Mouse (Mus musculus) colon, adult 2 months (tissue): ENCODE data around the gene Polr2l. TPM values are rescaled to one million over a fixed set of nuclear protein-coding genes. Genes with fewer than 3 reads are reported as not detected.

Experiments
- polyA plus RNA-seq: library from polyadenylated mRNA; depleted of rRNA; stranded (reverse); fragments of >200 nt; gene quantifications from 2 replicates; pipeline ENCODE4 v1.2.3, GENCODE M21; 2012; rRNA removed

Polr2l gene
- 27.1 and 30.2 TPM in 2 replicates for polyA plus RNA-seq

DNA sequence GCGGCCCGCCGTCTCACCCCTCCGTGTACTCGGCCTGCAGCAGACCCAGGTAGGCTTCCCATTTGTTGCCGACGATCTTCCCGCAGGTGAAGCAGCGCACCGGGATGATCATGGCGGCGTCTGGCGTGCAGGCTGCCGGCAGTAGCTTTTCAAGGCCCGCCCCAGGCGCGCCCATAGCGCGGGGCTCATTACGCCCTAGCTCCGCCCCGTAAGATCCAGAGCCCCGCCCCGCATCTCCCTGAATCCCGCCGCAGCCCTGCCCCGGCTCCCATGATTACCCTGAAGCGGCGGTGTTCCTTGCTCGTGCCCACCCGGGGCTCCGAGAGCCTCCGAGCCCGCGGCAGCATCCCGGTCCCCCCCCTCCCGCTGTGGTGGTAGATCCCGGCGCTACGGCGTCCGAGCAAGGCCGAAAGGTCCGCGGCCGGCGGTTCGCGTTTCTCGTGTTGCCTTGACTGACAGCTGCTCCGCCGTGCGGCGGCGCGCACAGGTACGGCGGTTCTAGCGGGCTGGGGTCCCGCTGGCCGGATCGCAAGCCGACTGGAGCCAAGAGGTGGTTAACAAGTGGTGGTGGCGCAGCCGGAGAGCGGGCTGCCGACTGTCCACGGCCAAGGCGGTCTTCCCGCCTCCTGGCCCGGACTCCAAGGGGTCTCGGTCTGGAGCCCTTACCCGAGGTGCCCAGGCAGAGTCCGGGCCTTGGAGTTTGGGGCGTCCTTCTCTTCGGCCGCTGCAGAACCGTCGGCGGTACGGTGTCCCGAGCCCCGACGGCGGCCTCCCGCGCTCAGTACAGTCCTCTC, at the start of gene Polr2l, which contains the start of gene Tspan4:
Gene Polr2l, minus strand, starts transcription at position 122 of the 794 bp plus-strand sequence.
Gene Tspan4, plus strand, starts transcription at position 230 of the 794 bp plus-strand sequence.

DNA sequence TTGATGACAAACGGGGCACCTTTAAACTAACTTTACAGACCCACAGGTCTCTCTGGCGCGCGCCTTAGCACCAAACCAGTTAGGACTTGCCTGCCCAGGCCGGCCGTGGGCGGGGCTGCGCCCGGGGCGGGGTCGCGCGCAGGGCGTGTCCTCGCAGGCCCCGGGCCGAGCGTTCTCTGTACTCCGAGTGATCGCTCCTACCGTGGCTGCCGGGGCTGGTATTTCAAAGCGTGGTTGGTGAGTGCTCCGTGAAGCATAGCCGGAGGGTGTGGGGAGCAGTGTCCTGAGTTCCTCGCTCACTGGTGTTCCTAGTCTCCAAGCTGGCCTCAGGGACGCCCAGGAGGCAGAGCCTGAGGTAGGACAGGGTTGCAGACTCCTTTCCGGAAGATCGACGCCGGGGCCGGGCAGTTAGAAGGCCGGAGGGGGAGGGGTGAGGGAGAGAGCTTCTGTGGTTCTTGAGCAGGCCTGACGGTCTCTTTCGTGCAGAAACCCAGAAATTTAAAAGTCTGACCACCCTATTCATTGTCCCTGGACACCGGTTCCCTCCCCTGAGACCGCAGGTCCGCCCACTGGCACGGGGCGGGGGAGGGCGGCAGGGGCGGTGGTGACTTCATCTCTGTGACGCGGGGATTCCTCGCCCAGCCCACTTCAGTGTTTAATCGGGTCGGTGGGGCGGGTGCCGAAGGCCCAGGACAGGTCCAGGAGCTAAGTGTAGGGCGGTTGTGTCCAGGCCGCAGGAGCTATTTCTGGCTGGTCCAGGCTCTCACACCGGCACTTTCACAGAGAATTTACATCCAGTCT, 7.5 kb downstream of the Polr2l start, which contains the start of gene Cd151:
Gene Cd151, plus strand, starts transcription at position 163 of the 801 bp plus-strand sequence.

DNA sequence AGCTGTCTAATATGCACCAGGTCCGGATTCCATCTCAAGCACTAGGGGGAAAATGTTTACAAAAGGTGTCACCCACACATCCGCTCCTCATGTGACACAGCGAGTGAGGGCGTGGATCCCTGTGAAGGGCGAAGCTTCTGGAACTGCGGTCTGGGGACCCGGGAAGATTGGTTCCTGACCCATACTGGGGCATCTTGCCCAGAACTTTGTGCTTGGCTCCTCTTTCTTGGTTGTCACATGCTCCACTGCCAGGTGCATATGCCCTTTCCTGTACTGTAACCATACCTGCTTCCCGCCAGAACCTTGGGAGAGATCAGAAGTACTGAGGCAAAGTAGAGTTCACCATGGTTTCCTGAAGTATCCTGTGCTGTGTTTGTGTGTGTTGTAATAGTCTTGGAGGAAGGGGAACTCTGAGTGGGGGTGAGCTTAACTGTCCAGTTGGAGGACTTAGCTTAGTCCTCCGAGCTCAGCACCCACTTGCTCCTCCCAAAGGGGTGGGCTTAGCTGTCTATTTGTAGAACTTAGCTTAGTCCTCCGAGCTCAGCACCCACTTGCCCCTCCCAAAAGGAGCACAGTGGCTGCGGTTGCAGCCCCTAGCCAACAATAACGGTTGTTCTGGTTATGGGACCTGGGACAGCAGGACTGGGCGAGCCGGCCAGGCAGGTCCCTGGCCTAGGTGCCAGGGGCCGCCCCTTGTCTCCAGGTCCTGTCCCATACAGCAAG, 14.4 kb downstream of the Polr2l start, which contains the start of gene Cracr2b:
Gene Cracr2b, plus strand, starts transcription at position 704 of the 723 bp plus-strand sequence.

DNA sequence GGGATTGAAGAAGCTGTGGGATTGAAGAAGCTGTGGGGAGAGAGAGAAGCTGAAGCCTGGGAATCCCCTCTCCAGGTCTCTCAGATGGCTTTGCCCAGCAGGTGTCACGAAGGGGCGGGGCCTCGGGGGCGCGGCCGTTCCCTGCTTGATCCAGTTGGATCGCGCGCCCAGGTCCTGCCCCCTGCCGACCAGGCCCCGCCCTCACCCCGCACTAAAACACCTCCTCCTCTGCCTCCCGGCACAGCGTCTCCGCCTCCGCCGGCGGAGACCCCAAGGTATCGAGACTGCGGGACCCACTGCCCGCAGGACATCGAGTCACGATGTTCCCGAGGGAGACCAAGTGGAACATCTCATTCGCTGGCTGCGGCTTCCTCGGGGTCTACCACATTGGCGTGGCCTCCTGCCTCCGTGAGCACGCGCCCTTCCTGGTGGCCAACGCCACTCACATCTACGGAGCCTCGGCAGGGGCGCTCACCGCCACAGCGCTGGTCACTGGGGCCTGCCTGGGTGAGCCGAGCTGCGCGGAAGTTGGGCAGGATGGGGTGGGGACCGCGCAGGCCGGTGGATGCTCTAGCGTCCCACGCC, 19.9 kb downstream of the Polr2l start, which contains the start of gene Pnpla2:
Gene Pnpla2, plus strand, starts transcription at position 232 of the 585 bp plus-strand sequence.

DNA sequence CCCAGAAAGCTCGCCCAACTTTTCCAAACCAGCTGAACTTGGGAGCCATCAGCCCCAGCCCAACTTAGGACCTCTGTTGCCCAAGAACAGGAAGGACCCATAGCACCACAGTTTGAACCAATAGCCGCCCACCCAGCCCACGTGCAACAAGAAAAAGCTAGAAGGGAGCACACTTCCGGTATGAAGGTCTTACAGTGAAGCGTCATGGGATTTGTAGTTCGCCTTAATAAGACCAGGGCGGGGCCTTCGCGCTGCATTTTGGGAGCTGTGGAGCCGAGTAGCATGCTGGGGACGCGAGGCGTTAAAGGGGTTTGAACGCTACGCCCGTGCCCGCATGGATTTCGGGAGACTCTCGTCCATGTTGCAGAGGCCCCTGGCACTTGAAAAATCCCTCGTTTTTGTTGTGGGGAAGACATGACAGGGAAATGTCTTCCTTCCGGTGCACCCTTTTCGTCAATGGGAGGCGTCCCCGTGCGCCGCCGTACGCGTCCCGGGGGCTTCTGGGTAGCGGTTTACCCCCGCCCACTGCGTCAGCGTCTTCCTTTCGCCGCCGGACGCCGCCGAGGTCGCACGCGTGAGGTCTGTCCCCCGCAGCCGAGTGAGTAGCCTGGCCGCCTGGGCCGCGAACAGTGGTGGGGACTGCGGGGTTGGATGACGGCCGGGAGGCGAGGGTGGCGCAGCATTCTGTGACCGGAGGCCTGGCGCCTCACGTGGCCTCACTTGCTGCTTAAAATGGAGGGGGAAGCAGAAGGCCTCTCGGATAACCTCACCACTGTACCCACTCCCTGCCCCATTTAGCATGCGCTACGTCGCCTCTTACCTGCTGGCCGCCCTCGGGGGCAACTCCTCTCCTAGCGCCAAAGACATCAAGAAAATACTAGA, 27.6 kb downstream of the Polr2l start, which contains the start of gene Rplp2:
Gene Rplp2, plus strand, starts transcription at position 261 of the 882 bp plus-strand sequence.

DNA sequence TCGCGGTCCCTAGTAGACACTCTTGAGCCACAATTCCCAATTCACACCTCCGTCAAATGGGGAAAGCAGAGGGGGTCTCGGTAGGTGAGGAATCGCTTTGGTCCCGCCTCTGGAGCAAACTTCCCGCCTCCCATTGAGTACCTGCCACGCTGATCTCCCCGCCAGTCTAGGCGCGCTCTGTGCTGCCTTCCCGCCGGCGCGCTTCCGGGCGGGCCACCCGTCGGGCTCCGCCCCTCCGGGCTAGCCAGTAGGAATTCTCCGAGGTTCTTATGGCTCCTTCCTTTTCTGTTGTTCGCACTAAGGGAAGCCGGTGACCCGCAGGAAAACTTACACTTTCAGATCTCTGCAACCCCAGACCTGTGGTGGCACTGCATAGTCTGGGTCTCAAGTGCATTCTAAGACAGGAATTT, 31.1 kb downstream of the Polr2l start, which contains the start of gene Pidd1:
Gene Pidd1, minus strand, starts transcription at position 198 of the 410 bp plus-strand sequence.

DNA sequence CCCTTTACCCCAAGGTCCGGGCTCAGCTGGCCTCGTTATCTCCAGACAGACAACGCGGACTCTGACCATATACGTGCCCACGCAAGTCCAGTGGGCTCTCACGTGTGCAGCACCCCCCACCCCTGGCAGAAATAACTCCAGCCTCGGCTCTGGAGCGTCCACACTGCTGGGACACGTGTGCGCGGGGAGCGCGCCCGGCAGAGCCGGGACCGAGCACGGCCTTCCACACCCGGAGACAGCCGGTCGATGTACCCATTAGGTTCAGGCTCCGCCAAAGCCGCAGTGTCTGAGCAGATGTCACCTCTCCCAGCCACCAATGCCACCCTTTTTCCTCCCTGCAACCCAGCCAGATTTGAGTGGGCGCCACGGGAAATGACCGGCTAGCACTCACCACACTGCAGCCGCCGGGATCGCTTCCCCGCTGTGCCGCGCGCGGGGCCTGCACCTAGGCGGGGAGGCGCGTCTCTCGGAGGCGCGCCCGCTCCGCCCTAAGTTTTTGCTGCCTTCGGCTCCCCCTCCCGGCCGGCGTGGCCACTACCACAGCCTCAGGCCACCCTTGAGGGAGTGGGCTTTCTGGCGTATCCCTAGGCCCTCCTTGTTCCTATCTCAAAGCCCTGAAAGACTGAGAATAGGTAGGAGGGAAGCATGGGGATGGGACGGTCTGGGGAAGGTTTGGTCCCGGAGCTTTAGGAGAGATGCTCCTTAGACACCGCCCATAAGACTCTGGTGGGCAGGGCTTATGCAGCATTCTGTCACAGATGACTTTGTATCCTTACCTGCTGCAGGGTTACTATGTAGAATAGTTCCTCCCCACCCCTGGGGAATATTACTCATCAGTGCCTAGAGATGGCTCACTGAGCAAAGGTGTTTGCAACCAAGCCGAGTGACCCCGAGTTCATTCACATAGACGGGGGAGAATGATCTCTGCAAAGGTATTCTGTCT, 37.5 kb downstream of the Polr2l start, which contains the start of gene Slc25a22:
Gene Slc25a22, minus strand, starts transcription at position 715 of the 943 bp plus-strand sequence.

DNA sequence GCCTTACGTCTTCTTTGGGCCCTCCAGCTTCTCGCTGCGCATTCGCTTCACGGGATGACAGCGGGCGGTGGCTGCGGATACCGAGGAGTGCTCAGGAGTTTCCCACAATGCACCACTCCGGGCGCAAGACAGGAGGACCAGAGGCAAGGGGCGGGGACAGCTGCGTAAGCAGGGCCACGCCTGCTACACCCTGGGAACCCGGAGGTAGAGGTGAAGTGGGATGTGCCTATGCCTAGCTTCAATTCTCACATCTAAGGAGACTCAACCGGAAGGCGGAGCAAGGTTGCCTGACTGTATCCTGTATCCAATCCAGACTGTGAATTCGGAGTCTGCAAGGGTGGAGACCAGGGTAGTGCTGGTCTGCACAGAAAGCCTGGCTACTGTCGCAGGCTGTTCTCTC, 45.6 kb downstream of the Polr2l start, which contains the start of gene Cend1:
Gene Cend1, minus strand, starts transcription at position 182 of the 400 bp plus-strand sequence.

Other genes with a start within 250 kb of the Polr2l start
- 20.1 and 28.0 TPM in 2 replicates for gene Phrf1, start 246.3 kb downstream of the Polr2l start, polyA plus RNA-seq
- 200 and 285 TPM in 2 replicates for gene Irf7, start 208.7 kb downstream of the Polr2l start, polyA plus RNA-seq
- gene Cdhr5, start 198.3 kb downstream of the Polr2l start, polyA plus RNA-seq: 405 and 478 TPM in 2 replicates
- 105 and 193 TPM in 2 replicates for gene Sct, start 196.0 kb downstream of the Polr2l start, polyA plus RNA-seq
- gene Drd4, start 183.1 kb downstream of the Polr2l start, polyA plus RNA-seq: 0.13 and 0.29 TPM in 2 replicates
- gene Deaf1, start 147.4 kb downstream of the Polr2l start, polyA plus RNA-seq: 21.1 and 26.0 TPM in 2 replicates
- 22.3 and 31.1 TPM in 2 replicates for gene Tmem80, start 147.4 kb downstream of the Polr2l start, polyA plus RNA-seq
- gene Eps8l2, start 136.3 kb downstream of the Polr2l start, polyA plus RNA-seq: 257 and 334 TPM in 2 replicates
- gene Taldo1, start 82.9 kb downstream of the Polr2l start, polyA plus RNA-seq: 262 and 282 TPM in 2 replicates
- 61.5 and 75.6 TPM in 2 replicates for gene Gatd1, start 61.0 kb downstream of the Polr2l start, polyA plus RNA-seq
- 2.0 and 2.2 TPM in 2 replicates for gene Cend1, start 45.6 kb downstream of the Polr2l start, polyA plus RNA-seq
- gene Slc25a22, start 37.2 kb downstream of the Polr2l start, polyA plus RNA-seq: 65.1 and 72.7 TPM in 2 replicates
- 11.9 and 14.2 TPM in 2 replicates for gene Pidd1, start 31.1 kb downstream of the Polr2l start, polyA plus RNA-seq
- gene Rplp2, start 27.8 kb downstream of the Polr2l start, polyA plus RNA-seq: 439 and 527 TPM in 2 replicates
- 212 and 220 TPM in 2 replicates for gene Pnpla2, start 19.9 kb downstream of the Polr2l start, polyA plus RNA-seq
- 147 and 153 TPM in 2 replicates for gene Cracr2b, start 14.0 kb downstream of the Polr2l start, polyA plus RNA-seq
- gene Cd151, start 7.7 kb downstream of the Polr2l start, polyA plus RNA-seq: 370 and 431 TPM in 2 replicates
- gene Tspan4, start 108 bp upstream of the Polr2l start, polyA plus RNA-seq: 30.1 and 34.6 TPM in 2 replicates
- gene Chid1, start 64.7 kb upstream of the Polr2l start, polyA plus RNA-seq: 37.4 and 44.9 TPM in 2 replicates
- gene Ap2a2, start 87.0 kb upstream of the Polr2l start, polyA plus RNA-seq: 38.8 and 43.3 TPM in 2 replicates
- gene Muc6, start 180.2 kb upstream of the Polr2l start, polyA plus RNA-seq: 0.14 and 0.29 TPM in 2 replicates
- gene Muc2, start 215.2 kb upstream of the Polr2l start, polyA plus RNA-seq: 9,788 and 12,769 TPM in 2 replicates